25 mouse cellular contexts compared by ENCODE assay signal in the genomic region with DNA sequence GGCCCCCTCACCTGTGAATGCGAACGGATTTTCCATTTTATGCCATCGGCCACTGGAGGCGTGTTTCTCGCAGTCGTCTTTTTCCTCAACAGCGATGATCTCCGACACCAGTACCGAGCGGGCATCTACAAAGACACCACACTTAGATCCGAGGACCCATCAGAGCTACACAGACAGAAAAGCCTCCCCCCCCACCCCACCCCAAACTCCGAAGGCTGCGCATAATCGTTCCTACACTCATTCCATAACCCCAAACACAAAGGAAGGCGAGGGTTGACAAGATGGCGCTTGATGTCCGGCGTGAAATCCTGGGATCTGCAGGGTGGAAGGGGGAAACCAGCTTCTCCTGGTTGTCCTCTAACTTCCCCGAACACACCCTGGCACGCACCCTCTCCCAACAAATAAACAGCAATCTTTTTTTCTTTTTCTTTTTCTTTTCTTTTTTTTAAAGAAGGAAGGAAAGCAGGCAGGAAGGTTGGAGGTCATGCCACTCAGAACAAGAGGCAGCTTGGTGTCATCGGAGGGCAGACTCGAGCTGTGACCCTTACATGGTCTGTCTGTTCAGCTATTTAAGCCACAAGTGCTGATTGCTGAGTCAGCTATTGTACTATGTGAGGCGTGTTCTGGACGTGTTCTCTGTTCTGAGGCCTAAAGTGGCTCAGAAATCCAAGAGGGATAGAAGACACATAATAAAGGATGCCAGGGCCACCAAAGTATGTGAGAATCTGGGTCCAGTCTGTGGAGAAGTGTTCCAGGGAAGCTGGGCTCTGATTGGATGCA. TPM values are rescaled to one million over a fixed set of nuclear protein-coding genes. Genes with fewer than 3 reads are reported as not detected.
DNase-seq lines count a peak whose midpoint lies in the region; TF ChIP-seq lines count a peak whose summit lies in the region.
"Had no signal": no experiment of that assay in that cellular context is flagged by ENCODE, and none has a peak within 500 bp of the region (broad histone marks: within the 10 kb centered on the region; RNA-seq: fewer than 3 reads in every experiment).

No protein-coding gene starts in this region.

- TF ChIP-seq CTCF in spleen, adult 2 months (IDR thresholded peaks at IDR 0.05; ENCODE audit: extremely low read depth, insufficient read depth, insufficient read length, insufficient replicate concordance) = 0 out of 2 replicates have a peak, but pooled peaks have one; percentile 1
- TF ChIP-seq CTCF in MEL (IDR thresholded peaks at IDR 0.05 in 2 of 3, conservative IDR thresholded peaks at IDR 0.05 in 1 of 3; ENCODE audit: control insufficient read depth in 1 of 3, insufficient read depth in 1 of 3, low read depth in 2 of 3, low read length in 3 of 3, poor library complexity in 1 of 3, severe bottlenecking in 1 of 3) = no peak

- H3K9ac ChIP-seq in MEL (ENCODE audit: control insufficient read depth, low read depth, low read length, poor library complexity, severe bottlenecking) = no peak overlapping the region
- H3K9ac ChIP-seq: embryonic facial prominence, embryonic 12.5 days; heart, embryonic 12.5 days; hindbrain, embryonic 14.5 days; liver, embryonic 15.5 days; lung, embryonic 15.5 days; stomach, embryonic 15.5 days had no signal

- TF ChIP-seq RAD21 in MEL (IDR thresholded peaks at IDR 0.05; ENCODE audit: low read depth, low read length) = no peak

- H3K27ac ChIP-seq in spleen, adult 2 months (ENCODE audit: insufficient read depth, low read length) = no peak overlapping the region
- H3K27ac ChIP-seq in MEL (ENCODE audit: control insufficient read depth, low read depth, low read length) = no peak overlapping the region
- H3K27ac ChIP-seq in macrophage = peak overlapping the region; percentile 100
- H3K27ac ChIP-seq: embryonic facial prominence, embryonic 12.5 days; heart, adult 2 months; hindbrain, embryonic 14.5 days; kidney, postnatal 0 days; liver, embryonic 15.5 days; lung, embryonic 15.5 days; stomach, embryonic 15.5 days had no signal

- intact Hi-C loops in left cerebral cortex, postnatal 25 days (cut with DNase I) = no loop called here

- no peaks in the 10 kb centered on the region for H3K79me2 ChIP-seq in MEL (ENCODE audit: control insufficient read depth, insufficient read depth, low read length, poor library complexity)
- peaks cover 99% of the 10 kb centered on the region for H3K79me2 ChIP-seq in macrophage (ENCODE audit: inconsistent target)

- peaks cover 32% of the 10 kb centered on the region for H3K36me3 ChIP-seq in spleen, adult 2 months (ENCODE audit: control insufficient read depth, insufficient read depth, low read length)
- H3K36me3 ChIP-seq in MEL (ENCODE audit: control insufficient read depth in 1 of 2, insufficient read depth in 2 of 2, low read length in 2 of 2) = peaks cover 0 to 4% of the 10 kb centered on the region in 2 experiments; a peak in 1 of 4 replicates
- H3K36me3 ChIP-seq in macrophage (ENCODE audit: inconsistent target) = peaks cover 46% of the 10 kb centered on the region
- H3K36me3 ChIP-seq: liver, embryonic 15.5 days had no signal

- DNase-seq in cerebellum, adult 9-10 months = peak; percentile 46
- DNase-seq in cerebellum, postnatal 14 days = no peak
- DNase-seq in spleen, adult 2 months (ENCODE audit: low read depth in 1 of 2, low spot score in 2 of 2) = no peak
- DNase-seq in spleen, adult 18-20 months = no peak
- DNase-seq in MEL (ENCODE audit: low read depth, low spot score) = no peak
- no peak for DNase-seq in frontal cortex, postnatal 36 days (ENCODE audit: low spot score in 2 of 2)
- no peak for DNase-seq in left cerebral cortex, postnatal 25 days (ENCODE audit: low spot score in 2 of 2)
- DNase-seq: adrenal gland, postnatal 14 days; cerebellum, adult 18-20 months; cerebellum, postnatal 25 days; gastrocnemius, postnatal 36 days; heart, adult 2 months; kidney, adult 18-20 months; layer of hippocampus, adult 9-11 months; liver; midbrain, embryonic 14.5 days; thymus, adult 2 months had no signal

- 87% methylated on average over 24 of the region's 24 CpGs for WGBS in spleen, adult 2 months
- 90% methylated on average over 23 of the region's 24 CpGs for WGBS in macrophage (ENCODE audit: missing documents)

- H3K27me3 ChIP-seq in spleen, adult 2 months (ENCODE audit: control insufficient read depth, insufficient read depth, low read length) = no peaks in the 10 kb centered on the region
- H3K27me3 ChIP-seq in MEL (ENCODE audit: control insufficient read depth in 1 of 2, insufficient read depth in 2 of 2, low read length in 2 of 2) = no peaks in the 10 kb centered on the region
- H3K27me3 ChIP-seq: embryonic facial prominence, embryonic 12.5 days; heart, embryonic 12.5 days; liver, embryonic 15.5 days; lung, embryonic 15.5 days; stomach, embryonic 15.5 days had no signal

- H3K4me1 ChIP-seq in spleen, adult 2 months (ENCODE audit: control insufficient read depth, insufficient read depth, insufficient read length) = peaks cover 22% of the 10 kb centered on the region; the same call in 1 of the 2 replicates
- no peaks in the 10 kb centered on the region for H3K4me1 ChIP-seq in MEL (ENCODE audit: control insufficient read depth in 1 of 2, insufficient read depth in 2 of 2, low read length in 2 of 2)
- H3K4me1 ChIP-seq: liver, embryonic 15.5 days had no signal

- no peak for TF ChIP-seq EP300 in MEL (IDR thresholded peaks at IDR 0.05; ENCODE audit: low read depth in 1 of 2, low read length in 2 of 2)

- TF ChIP-seq POLR2A in spleen, adult 2 months (IDR thresholded peaks at IDR 0.05; ENCODE audit: low read depth, low read length) = no peak
- TF ChIP-seq POLR2A in MEL (IDR thresholded peaks at IDR 0.05; ENCODE audit: control insufficient read depth in 1 of 2, insufficient read depth in 1 of 2, low read depth in 1 of 2, low read length in 2 of 2, poor library complexity in 1 of 2) = no peak

- H3K9me3 ChIP-seq in MEL (replicated peaks; ENCODE audit: insufficient read depth, low read length) = no peaks in the 10 kb centered on the region
- H3K9me3 ChIP-seq: embryonic facial prominence, embryonic 12.5 days; liver, embryonic 15.5 days; lung, embryonic 15.5 days; stomach, embryonic 15.5 days had no signal

- no peak overlapping the region for H3K4me3 ChIP-seq in spleen, adult 2 months (ENCODE audit: extremely low read depth, insufficient read depth, insufficient read length)
- no peak overlapping the region for H3K4me3 ChIP-seq in MEL (ENCODE audit: control insufficient read depth in 1 of 2, insufficient read depth in 1 of 2, low read depth in 2 of 2, low read length in 2 of 2)
- H3K4me3 ChIP-seq in macrophage (ENCODE audit: inconsistent target) = no peak overlapping the region
- H3K4me3 ChIP-seq: embryonic facial prominence, embryonic 12.5 days; heart, adult 2 months; heart, embryonic 12.5 days; liver, embryonic 15.5 days; lung, embryonic 15.5 days; stomach, embryonic 15.5 days had no signal

TF ChIP-seq in MEL, 35 proteins besides CTCF, POLR2A, EP300 and RAD21:
- TF ChIP-seq POLR2AphosphoS2 (IDR thresholded peaks at IDR 0.05; ENCODE audit: low read length) = no peak
- no peak for TF ChIP-seq MAX (IDR thresholded peaks at IDR 0.05; ENCODE audit: low read length)
- peak; percentile 78 for TF ChIP-seq MAFK (IDR thresholded peaks at IDR 0.05; ENCODE audit: borderline replicate concordance, low read depth, low read length)

RNA-seq across cellular contexts. Expression of gene Cerk, which starts 19.9 kb away (rescaled TPM):
- 64.4 and 82.8 TPM in 2 replicates for polyA plus RNA-seq in spleen, adult 2 months (2012; rRNA removed)
- 3.8 and 4.1 TPM in 2 replicates for total RNA-seq in MEL (2012; rRNA removed)
- polyA plus RNA-seq in MEL (2012; ENCODE audit: insufficient read depth in 1 of 2, insufficient read length in 2 of 2, low read depth in 1 of 2, low replicate concordance in 2 of 2, missing spikeins in 1 of 2) = 1 to 10 TPM in 1 of 2 experiments, not detected in 1; 9.5 TPM
- 100 to 1,000 TPM in 22 of 26 experiments, 10 to 100 TPM in 4; 29.9 to 512 (median 265) TPM for total RNA-seq in macrophage (2018; cell fraction: chromatin; rRNA removed)
- 100 to 1,000 TPM in 23 of 26 experiments, 10 to 100 TPM in 3; 62.0 to 216 (median 136) TPM for total RNA-seq in macrophage (2018; cell fraction: cytosol; rRNA removed)
- total RNA-seq in macrophage (2018; cell fraction: nucleus; rRNA removed) = 100 to 1,000 TPM in 22 of 26 experiments, 10 to 100 TPM in 4; 50.0 to 412 (median 210) TPM
- 118 to 148 TPM (median 141 TPM) in 3 replicates for polyA plus RNA-seq in macrophage (2018)
- total RNA-seq in left cerebral cortex, postnatal 25 days (2021) = 10 to 100 TPM; 53.6 to 55.1 TPM

RNA-seq across cellular contexts. Expression of gene Tbc1d22a, which starts 48.3 kb away (rescaled TPM):
- polyA plus RNA-seq in spleen, adult 2 months (2012; rRNA removed) = 28.1 and 32.3 TPM in 2 replicates
- 15.1 and 15.9 TPM in 2 replicates for total RNA-seq in MEL (2012; rRNA removed)
- 10 to 100 TPM in 1 of 2 experiments, not detected in 1; 21.1 TPM for polyA plus RNA-seq in MEL (2012; ENCODE audit: insufficient read depth in 1 of 2, insufficient read length in 2 of 2, low read depth in 1 of 2, low replicate concordance in 2 of 2, missing spikeins in 1 of 2)
- total RNA-seq in macrophage (2018; cell fraction: chromatin; rRNA removed) = 100 to 1,000 TPM in 22 of 26 experiments, 10 to 100 TPM in 4; 49.2 to 243 (median 149) TPM
- 10 to 100 TPM; 47.8 to 85.0 (median 62.8) TPM for total RNA-seq in macrophage (2018; cell fraction: cytosol; rRNA removed)
- 100 to 1,000 TPM in 11 of 26 experiments, 10 to 100 TPM in 15; 41.2 to 234 (median 79.2) TPM for total RNA-seq in macrophage (2018; cell fraction: nucleus; rRNA removed)
- 49.5 to 60.9 TPM (median 57.9 TPM) in 3 replicates for polyA plus RNA-seq in macrophage (2018)
- total RNA-seq in left cerebral cortex, postnatal 25 days (2021) = 10 to 100 TPM; 28.8 to 31.6 TPM
